Mouse (Mus musculus): ENCODE results near the gene Zfp1.
A peak's percentile ranks its signal among the peaks of the same experiment; 100 is the strongest.

The Zfp1 gene

GRCm38 (mm10) chr8:111643264-111644141 lies at the start of gene Zfp1:
Gene Zfp1 (plus strand): TSS chr8:111643401.
- DNase-seq: peak; percentile 95

GRCm38 (mm10) chr8:111594044-111594840 lies 49.0 kb upstream of the Zfp1 start:
- no peak for DNase-seq

GRCm38 (mm10) chr8:111594951-111595350 lies 48.2 kb upstream of the Zfp1 start:
- DNase-seq: no peak

- no peak for DNase-seq
Measured at GRCm38 (mm10) chr8:111595712-111596484, 47.3 kb upstream of the Zfp1 start.

GRCm38 (mm10) chr8:111596485-111596821 lies 46.7 kb upstream of the Zfp1 start:
- no peak for DNase-seq

- no peak for DNase-seq
Measured at GRCm38 (mm10) chr8:111597310-111597709, 45.9 kb upstream of the Zfp1 start.

- DNase-seq: no peak
Measured at GRCm38 (mm10) chr8:111599707-111600444, 43.3 kb upstream of the Zfp1 start.

GRCm38 (mm10) chr8:111602050-111602449 lies 41.2 kb upstream of the Zfp1 start:
- peak; percentile 28 for DNase-seq

GRCm38 (mm10) chr8:111604986-111605385 lies 38.2 kb upstream of the Zfp1 start:
- DNase-seq: no peak

GRCm38 (mm10) chr8:111606961-111607360 lies 36.2 kb upstream of the Zfp1 start:
- no peak for DNase-seq

GRCm38 (mm10) chr8:111607414-111607813 lies 35.8 kb upstream of the Zfp1 start:
- DNase-seq: no peak

GRCm38 (mm10) chr8:111613181-111613580 lies 30.0 kb upstream of the Zfp1 start:
- DNase-seq: no peak

- DNase-seq: no peak
Measured at GRCm38 (mm10) chr8:111614786-111615701, 28.2 kb upstream of the Zfp1 start.

GRCm38 (mm10) chr8:111617812-111618211 lies 25.4 kb upstream of the Zfp1 start:
- no peak for DNase-seq

- DNase-seq: no peak
Measured at GRCm38 (mm10) chr8:111618273-111618672, 24.9 kb upstream of the Zfp1 start.

GRCm38 (mm10) chr8:111619936-111620335 lies 23.3 kb upstream of the Zfp1 start:
- no peak for DNase-seq

GRCm38 (mm10) chr8:111622104-111622503 lies 21.1 kb upstream of the Zfp1 start:
- DNase-seq: no peak

- no peak for DNase-seq
Measured at GRCm38 (mm10) chr8:111622553-111622952, 20.6 kb upstream of the Zfp1 start.

GRCm38 (mm10) chr8:111624081-111624852 lies 18.9 kb upstream of the Zfp1 start:
- DNase-seq: peak; percentile 75

- DNase-seq: peak; percentile 51
Measured at GRCm38 (mm10) chr8:111624853-111625221, 18.4 kb upstream of the Zfp1 start.

All from right cerebral cortex, adult 18-20 months (tissue).